Mouse (Mus musculus) adrenal gland, postnatal 14 days (tissue): ENCODE measurements around the gene Ahcyl2. TPM values are rescaled to one million over a fixed set of nuclear protein-coding genes. Genes with fewer than 3 reads are reported as not detected.
"Not testable (repeated sequence)": the region's sequence is repeated elsewhere in the genome, so short reads cannot be mapped to it uniquely, and the experiment has no call there.

Source experiments
- DNase-seq: peaks from one replicate; pipeline ENCODE4 v3.0.0; 2021; ENCODE audit warnings: mixed read lengths
- long read RNA-seq, 2 experiments: library from polyadenylated mRNA; stranded (forward); transcript quantifications; one replicate each; pipeline ENCODE4 v2.0.0; 2021
- total RNA-seq: library from RNA; stranded (reverse); gene quantifications from 2 replicates; pipeline ENCODE4 v1.2.3, GENCODE M21; 2021

Gene Ahcyl2
- 102 and 103 TPM in 2 replicates for total RNA-seq
- long read RNA-seq, experiment 1, full-length matches to known transcripts, result 8 of 13 reads
- long read RNA-seq, experiment 1, partial matches to known transcripts, result 1 of 13 reads
- long read RNA-seq, experiment 1, other reads (novel, unspliced or antisense), result 4 of 13 reads
- long read RNA-seq, experiment 2, full-length matches to known transcripts, result 12 of 23 reads
- long read RNA-seq, experiment 2, partial matches to known transcripts, result 0 of 23 reads
- long read RNA-seq, experiment 2, other reads (novel, unspliced or antisense), result 11 of 23 reads

DNA sequence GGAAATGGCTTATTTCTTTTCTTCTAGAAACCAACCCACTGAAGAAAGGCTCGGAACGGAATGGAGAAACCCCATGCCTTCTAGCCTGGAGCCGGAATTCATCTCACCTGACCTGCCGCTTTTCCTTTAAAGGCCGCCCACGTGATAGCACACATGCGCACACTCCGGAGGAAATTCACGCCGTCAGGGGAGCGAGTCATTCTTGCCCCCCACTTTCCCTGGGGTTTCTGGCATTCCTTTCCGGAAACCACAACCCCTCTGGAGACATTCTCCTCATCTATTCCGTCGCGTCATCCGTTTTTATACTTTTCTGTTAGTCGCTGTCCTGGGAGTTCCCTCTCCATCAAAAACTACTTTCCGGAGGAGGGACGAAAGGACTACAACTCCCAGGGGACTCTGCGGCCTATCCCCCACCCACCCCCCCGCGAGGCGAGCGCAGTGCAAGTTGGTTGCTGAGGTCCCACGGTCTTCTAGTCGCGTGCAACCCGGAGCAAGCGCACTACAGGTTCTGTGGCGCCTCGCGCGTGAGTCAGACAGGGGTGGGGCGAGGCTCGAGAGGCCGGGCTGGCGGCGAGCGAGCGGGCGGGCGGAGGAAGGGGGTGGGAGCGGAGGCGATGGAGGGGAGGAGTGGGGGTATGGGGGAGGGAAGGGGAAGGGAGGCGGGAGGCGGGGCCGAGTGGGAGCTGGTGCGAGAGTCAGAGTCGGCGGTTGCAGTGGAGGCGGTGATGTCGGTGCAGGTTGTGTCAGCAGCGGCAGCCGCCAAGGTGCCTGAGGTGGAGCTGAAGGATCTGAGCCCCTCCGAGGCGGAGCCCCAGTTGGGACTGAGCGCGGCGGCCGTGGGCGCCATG is at the start of gene Ahcyl2:
Gene Ahcyl2 (plus strand): TSS at position 199 of the 848 bp plus-strand sequence.
- peak; percentile 99 for DNase-seq

- DNase-seq, result peak; percentile 77
Measured at GRCm38 (mm10) chr6:29718894-29719329, 48.9 kb upstream of the Ahcyl2 start.

DNA sequence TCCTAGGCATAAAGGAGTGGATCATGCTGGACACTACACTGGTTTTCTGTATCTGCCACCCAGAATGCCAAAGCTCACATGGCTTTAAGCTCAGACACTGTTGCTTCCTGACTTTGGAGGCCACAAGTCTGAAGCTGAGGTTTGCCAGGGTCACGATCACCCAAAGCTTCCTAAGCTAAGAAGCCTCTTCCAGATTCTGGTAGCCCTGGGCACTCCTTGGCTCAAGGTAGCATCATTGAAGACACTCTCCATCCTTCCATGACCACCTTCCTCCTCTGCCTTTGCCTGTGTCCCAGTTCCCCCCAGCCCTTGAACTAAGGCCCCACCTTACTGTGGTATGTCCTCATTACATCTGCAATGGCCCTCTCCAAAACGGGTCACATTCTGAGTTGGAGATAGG is 45.9 kb upstream of the Ahcyl2 start:
- DNase-seq, result no peak

- no peak for DNase-seq
Measured at GRCm38 (mm10) chr6:29726576-29727200, 41.1 kb upstream of the Ahcyl2 start.

GRCm38 (mm10) chr6:29728035-29728434 is 39.8 kb upstream of the Ahcyl2 start:
- no peak for DNase-seq

GRCm38 (mm10) chr6:29729491-29729890 is 38.3 kb upstream of the Ahcyl2 start:
- no peak for DNase-seq

GRCm38 (mm10) chr6:29735336-29735688 is 32.5 kb upstream of the Ahcyl2 start, which contains the start of gene Smo:
Gene Smo, plus strand, starts transcription at chr6:29735503.
- DNase-seq, result peak; percentile 93

DNA sequence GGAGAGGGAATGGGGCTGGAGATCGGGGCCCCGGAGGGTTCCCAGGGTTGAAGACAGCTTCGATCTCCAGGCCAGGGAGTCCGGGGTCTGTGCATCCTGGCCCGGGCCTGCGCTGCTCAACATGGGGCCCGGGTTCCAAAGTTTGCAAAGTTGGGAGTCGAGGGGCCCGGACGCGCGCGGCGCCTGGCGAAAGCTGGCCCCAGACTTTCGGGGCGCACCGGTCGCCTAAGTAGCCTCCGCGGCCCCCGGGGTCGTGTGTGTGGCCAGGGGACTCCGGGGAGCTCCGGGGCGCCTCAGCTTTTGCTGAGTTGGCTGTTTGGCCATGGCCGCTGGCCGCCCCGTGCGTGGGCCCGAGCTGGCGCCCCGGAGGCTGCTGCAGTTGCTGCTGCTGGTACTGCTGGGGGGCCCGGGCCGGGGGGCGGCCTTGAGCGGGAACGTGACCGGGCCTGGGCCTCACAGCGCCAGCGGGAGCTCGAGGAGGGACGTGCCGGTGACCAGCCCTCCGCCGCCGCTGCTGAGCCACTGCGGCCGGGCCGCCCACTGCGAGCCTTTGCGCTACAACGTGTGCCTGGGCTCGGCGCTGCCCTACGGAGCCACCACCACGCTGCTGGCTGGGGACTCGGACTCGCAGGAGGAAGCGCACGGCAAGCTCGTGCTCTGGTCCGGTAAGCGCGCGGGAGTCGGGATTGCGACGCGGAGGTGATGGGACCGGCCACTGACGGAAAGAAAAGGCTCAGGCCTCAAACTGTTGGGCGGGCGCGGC is 31.9 kb upstream of the Ahcyl2 start:
- DNase-seq, result peak; percentile 80

DNA sequence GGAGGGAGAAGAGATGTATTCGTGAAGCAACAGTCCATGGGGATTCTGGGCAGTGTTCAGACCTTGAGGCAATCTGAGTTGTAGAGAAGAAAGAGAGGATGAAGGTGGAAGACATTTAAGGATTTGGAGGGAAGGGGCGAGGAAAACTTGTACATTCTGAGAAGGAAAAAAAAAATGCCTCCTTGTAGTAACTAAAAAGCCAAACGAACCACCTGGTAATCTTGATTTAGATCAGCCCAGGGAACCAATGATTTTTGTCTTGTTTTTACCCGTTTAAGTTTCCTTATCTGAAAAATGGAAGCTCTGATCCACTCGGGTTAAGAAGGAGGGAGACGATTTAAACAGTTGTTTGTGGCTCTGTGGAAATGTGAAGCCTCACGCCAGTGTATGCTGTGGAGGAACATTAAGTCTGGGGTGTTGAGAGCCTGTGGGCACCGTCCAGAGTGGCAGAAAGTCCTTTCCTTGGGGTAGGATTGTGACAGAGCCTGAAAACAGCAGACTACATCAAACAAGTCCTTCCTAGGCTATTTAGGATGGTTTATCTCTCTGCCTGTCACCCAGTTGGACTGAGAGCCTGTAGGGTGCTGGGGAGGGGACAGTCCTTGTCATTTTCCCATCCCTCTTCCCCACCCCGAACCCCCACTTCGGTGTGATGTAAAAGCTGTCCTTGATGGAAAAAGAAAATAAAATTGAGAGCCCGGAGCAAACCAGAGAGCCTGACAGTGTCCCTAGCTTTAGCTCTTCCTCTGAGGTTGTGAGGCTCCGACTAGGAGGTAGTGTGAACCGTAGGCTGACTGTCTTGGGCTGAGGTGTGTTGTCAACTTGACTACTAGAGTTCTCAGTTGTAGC is 31.0 kb upstream of the Ahcyl2 start:
- DNase-seq, result peak; percentile 54

GRCm38 (mm10) chr6:29751466-29752152 is 16.2 kb upstream of the Ahcyl2 start:
- DNase-seq, result no peak

GRCm38 (mm10) chr6:29753336-29753735 is 14.5 kb upstream of the Ahcyl2 start:
- no peak for DNase-seq

DNA sequence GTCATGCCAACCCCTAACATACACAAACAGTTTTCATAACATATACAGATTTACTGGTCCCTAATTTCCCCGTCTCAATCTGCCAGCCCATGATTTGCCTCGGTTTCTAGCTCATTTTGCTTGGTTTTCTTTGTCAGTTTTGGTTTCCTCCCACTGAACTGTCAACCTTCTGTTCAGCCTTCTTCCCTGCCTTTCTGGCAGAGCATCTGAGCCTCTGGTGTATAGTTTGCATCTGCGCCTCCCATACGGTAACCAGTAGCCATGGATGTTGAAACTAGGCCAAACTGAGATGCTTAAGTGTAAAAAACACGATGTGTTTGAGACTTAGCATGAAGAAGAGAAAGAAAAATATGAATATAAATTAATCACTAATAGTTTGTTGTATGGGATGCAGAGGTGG is 11.8 kb upstream of the Ahcyl2 start:
- DNase-seq, result no peak

DNA sequence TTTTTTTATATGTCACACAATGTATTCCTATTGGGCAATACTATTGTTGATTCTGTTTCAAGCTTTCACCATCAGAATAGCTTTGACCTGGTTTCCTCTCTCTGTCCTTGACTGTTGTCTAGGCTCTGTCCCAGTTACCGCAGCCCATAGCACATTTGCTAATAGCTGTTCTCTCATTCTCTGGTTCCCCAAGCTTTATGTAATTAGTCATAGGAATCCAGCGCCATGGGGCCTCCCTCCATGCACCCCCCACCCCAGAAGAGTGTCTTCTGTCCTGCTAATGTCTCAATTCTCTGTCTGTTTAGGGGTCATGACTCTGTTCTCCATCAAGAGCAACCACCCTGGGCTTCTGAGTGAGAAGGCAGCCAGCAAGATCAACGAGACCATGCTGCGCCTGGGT is 11.3 kb upstream of the Ahcyl2 start:
- peak; percentile 47 for DNase-seq

- peak; percentile 86 for DNase-seq
Measured at GRCm38 (mm10) chr6:29758417-29758816, 9.4 kb upstream of the Ahcyl2 start.

- DNase-seq, result no peak
Measured at GRCm38 (mm10) chr6:29759012-29759679, 8.7 kb upstream of the Ahcyl2 start.

GRCm38 (mm10) chr6:29760397-29760796 is 7.4 kb upstream of the Ahcyl2 start:
- not testable (repeated sequence) for DNase-seq

- no peak for DNase-seq
Measured at GRCm38 (mm10) chr6:29761282-29761681, 6.5 kb upstream of the Ahcyl2 start.

- DNase-seq, result peak; percentile 59
Measured at GRCm38 (mm10) chr6:29762524-29762923, 5.3 kb upstream of the Ahcyl2 start.

GRCm38 (mm10) chr6:29766874-29767273 is 937 bp upstream of the Ahcyl2 start:
- DNase-seq, result no peak
